Comparison of ENCODE assay signal across 8 mouse cellular contexts in genomic region chr10:59296261-59296660, GRCm38 (mm10). TPM values are rescaled to one million over a fixed set of nuclear protein-coding genes. Genes with fewer than 3 reads are reported as not detected.
DNase-seq lines count a peak whose midpoint lies in the region; ATAC-seq and TF ChIP-seq lines count a peak whose summit lies in the region.

No protein-coding gene starts in this region.

- no peaks in the 10 kb centered on the region for H3K4me1 ChIP-seq in liver, embryonic 12.5 days
- H3K4me1 ChIP-seq in limb, embryonic 11.5 days (ENCODE audit: control insufficient read depth, insufficient read depth, low read length) = no peaks in the 10 kb centered on the region
- H3K4me1 ChIP-seq in midbrain, embryonic 16.5 days (ENCODE audit: control insufficient read depth, insufficient read depth, low read length) = no peaks in the 10 kb centered on the region
- no peaks in the 10 kb centered on the region for H3K4me1 ChIP-seq in spleen, adult 2 months (ENCODE audit: control insufficient read depth, insufficient read depth, insufficient read length)

- no peak for ATAC-seq in liver, embryonic 12.5 days
- ATAC-seq in limb, embryonic 11.5 days (ENCODE audit: insufficient number of reproducible peaks, low FRiP score, low TSS enrichment, low read depth) = no peak
- ATAC-seq in midbrain, embryonic 16.5 days = peak; percentile 36; the same call in 1 of the 2 replicates

- H3K4me2 ChIP-seq in liver, embryonic 12.5 days = no peak overlapping the region
- no peak overlapping the region for H3K4me2 ChIP-seq in limb, embryonic 11.5 days (ENCODE audit: low read depth, severe bottlenecking)
- no peak overlapping the region for H3K4me2 ChIP-seq in midbrain, embryonic 16.5 days (ENCODE audit: low read length)

- H3K9me3 ChIP-seq in liver, embryonic 12.5 days (replicated peaks) = no peaks in the 10 kb centered on the region
- H3K9me3 ChIP-seq in limb, embryonic 11.5 days (ENCODE audit: control insufficient read depth, low read length) = no peaks in the 10 kb centered on the region
- no peaks in the 10 kb centered on the region for H3K9me3 ChIP-seq in midbrain, embryonic 16.5 days (replicated peaks; ENCODE audit: control insufficient read depth, low read length, poor library complexity, severe bottlenecking)

- H3K27me3 ChIP-seq in liver, embryonic 12.5 days (replicated peaks) = no peaks in the 10 kb centered on the region
- no peaks in the 10 kb centered on the region for H3K27me3 ChIP-seq in limb, embryonic 11.5 days (ENCODE audit: control insufficient read depth, insufficient read depth, low read length)
- no peaks in the 10 kb centered on the region for H3K27me3 ChIP-seq in midbrain, embryonic 16.5 days (ENCODE audit: control insufficient read depth, insufficient read depth, low read depth, low read length)
- H3K27me3 ChIP-seq in spleen, adult 2 months (ENCODE audit: control insufficient read depth, insufficient read depth, low read length) = no peaks in the 10 kb centered on the region

- no peak overlapping the region for H3K9ac ChIP-seq in liver, embryonic 12.5 days
- H3K9ac ChIP-seq in limb, embryonic 11.5 days (ENCODE audit: low read length) = no peak overlapping the region
- H3K9ac ChIP-seq in midbrain, embryonic 16.5 days (ENCODE audit: low read depth, low read length) = no peak overlapping the region

- H3K4me3 ChIP-seq in liver, embryonic 12.5 days = no peak overlapping the region
- no peak overlapping the region for H3K4me3 ChIP-seq in limb, embryonic 11.5 days (ENCODE audit: low read depth, low read length)
- H3K4me3 ChIP-seq in midbrain, embryonic 16.5 days (ENCODE audit: low read depth, low read length) = no peak overlapping the region
- no peak overlapping the region for H3K4me3 ChIP-seq in spleen, adult 2 months (ENCODE audit: extremely low read depth, insufficient read depth, insufficient read length)

- H3K27ac ChIP-seq in liver, embryonic 12.5 days = no peak overlapping the region
- H3K27ac ChIP-seq in limb, embryonic 11.5 days (replicated peaks; ENCODE audit: low read depth, low read length) = no peak overlapping the region
- H3K27ac ChIP-seq in midbrain, embryonic 16.5 days (ENCODE audit: low read length) = no peak overlapping the region
- H3K27ac ChIP-seq in spleen, adult 2 months (ENCODE audit: insufficient read depth, low read length) = no peak overlapping the region

- DNase-seq in liver = peak; percentile 81
- peak; percentile 85 for DNase-seq in embryo, embryonic 11 days
- DNase-seq in heart, adult 18-20 months = peak; percentile 69 to 85
- peak; percentile 80 for DNase-seq in kidney, adult 18-20 months
- DNase-seq in limb, embryonic 11.5 days (ENCODE audit: low spot score) = peak; percentile 87
- DNase-seq in spleen, adult 2 months (ENCODE audit: low read depth in 1 of 2, low spot score in 2 of 2) = peak; percentile 44 to 64

- no peak for TF ChIP-seq POLR2A in spleen, adult 2 months (IDR thresholded peaks at IDR 0.05; ENCODE audit: low read depth, low read length)

- WGBS in liver, embryonic 12.5 days (ENCODE audit: insufficient replicate concordance) = 26% methylated on average over 5 of the region's 5 CpGs
- WGBS in limb, embryonic 11.5 days = 31% methylated on average over 5 of the region's 5 CpGs
- WGBS in midbrain, embryonic 16.5 days = 24% methylated on average over 5 of the region's 5 CpGs
- WGBS in spleen, adult 2 months = 39% methylated on average over 5 of the region's 5 CpGs

- H3K36me3 ChIP-seq in liver, embryonic 12.5 days = no peaks in the 10 kb centered on the region
- no peaks in the 10 kb centered on the region for H3K36me3 ChIP-seq in limb, embryonic 11.5 days (ENCODE audit: control insufficient read depth, insufficient read depth, low read length)
- no peaks in the 10 kb centered on the region for H3K36me3 ChIP-seq in midbrain, embryonic 16.5 days (ENCODE audit: control insufficient read depth, insufficient read depth, low read length)
- H3K36me3 ChIP-seq in spleen, adult 2 months (ENCODE audit: control insufficient read depth, insufficient read depth, low read length) = no peaks in the 10 kb centered on the region

- peak; percentile 74; the same call in 1 of the 2 replicates for TF ChIP-seq CTCF in spleen, adult 2 months (IDR thresholded peaks at IDR 0.05; ENCODE audit: extremely low read depth, insufficient read depth, insufficient read length, insufficient replicate concordance)

RNA-seq across cellular contexts. Expression of gene P4ha1, which starts 26.8 kb away (rescaled TPM):
- polyA plus RNA-seq in liver, embryonic 12.5 days (2016; fragmentation: Nextera tagmentation; extraction: Ambion mirVana) = 24.7 and 27.4 TPM in 2 replicates
- 10 to 100 TPM; 49.0 to 79.8 TPM for total RNA-seq in heart, adult 18-20 months (2021)
- polyA plus RNA-seq in limb, embryonic 11.5 days (2014; fragmentation: Nextera tagmentation; extraction: Ambion mirVana) = 60.9 and 68.7 TPM in 2 replicates
- polyA plus RNA-seq in midbrain, embryonic 16.5 days (2015; fragmentation: Nextera tagmentation; extraction: Ambion mirVana) = 29.7 and 32.2 TPM in 2 replicates
- polyA plus RNA-seq in spleen, adult 2 months (2012; rRNA removed) = 5.3 and 7.1 TPM in 2 replicates
